Mouse (Mus musculus) E14TG2a.4 (cell line): ENCODE measurements at regions not wholly inside any gene's neighbourhood (a gene's known extent, or its start where the extent isn't known, plus 50 kb on each side); places are given as distances from the start of the nearest gene placed in this dataset.

ENCODE experiments used
- H3K27me3 ChIP-seq: 2 replicates; pipeline ENCODE4 v1.6.1; 2014; ENCODE audit warnings: low read length, control low read depth; ENCODE audit not compliant: insufficient read depth
- H3K36me3 ChIP-seq: 2 replicates; pipeline ENCODE4 v1.6.1; 2014; ENCODE audit warnings: low read length, control low read depth; ENCODE audit not compliant: insufficient read depth
- H3K4me1 ChIP-seq: replicated peaks from 2 replicates; pipeline ENCODE4 v1.6.1; 2014; ENCODE audit warnings: low read depth, low read length, control low read depth
- H3K4me3 ChIP-seq: replicated peaks from 2 replicates; pipeline ENCODE4 v1.5.1; 2014; ENCODE audit warnings: mild to moderate bottlenecking, low read length
- H3K9me3 ChIP-seq: 2 replicates; pipeline ENCODE4 v1.6.1; 2014; ENCODE audit warnings: low read length, control low read depth
- CTCF ChIP-seq: conservative IDR thresholded peaks from 2 replicates; pipeline ENCODE4 v1.5.1; 2014; ENCODE audit warnings: low read length
- NANOG ChIP-seq: IDR thresholded peaks from 2 replicates; pipeline ENCODE4 v1.6.1; 2014; ENCODE audit warnings: borderline replicate concordance, low read length, mixed read lengths
- POU5F1 ChIP-seq: IDR thresholded peaks from 2 replicates; pipeline ENCODE4 v1.6.1; 2014; ENCODE audit warnings: low read length, borderline replicate concordance

GRCm38 (mm10) chr4:7145756-7146155 is 1093.1 kb downstream of the Car8 start:
- no peaks in the 10 kb centered on the region for H3K36me3 ChIP-seq
- H3K9me3 ChIP-seq: peaks cover 4% of the 10 kb centered on the region
- H3K4me1 ChIP-seq: no peaks in the 10 kb centered on the region
- H3K27me3 ChIP-seq: no peaks in the 10 kb centered on the region
- no peak overlapping the region for H3K4me3 ChIP-seq
- TF ChIP-seq POU5F1 (no peak), CTCF (no peak), NANOG (no peak)

- Histone ChIP-seq H3K4me3 (no peak overlapping the region), H3K27me3 (no peaks in the 10 kb centered on the region)
- TF ChIP-seq CTCF: no peak
Observed at GRCm38 (mm10) chr4:7144215-7144614, 1094.6 kb downstream of the Car8 start.

GRCm38 (mm10) chr4:7143676-7144075 is 1095.2 kb downstream of the Car8 start:
- Histone ChIP-seq H3K4me1 (no peaks in the 10 kb centered on the region), H3K27me3 (no peaks in the 10 kb centered on the region), H3K9me3 (no peaks in the 10 kb centered on the region), H3K4me3 (no peak overlapping the region), H3K36me3 (no peaks in the 10 kb centered on the region)
- TF ChIP-seq CTCF (no peak), NANOG (no peak), POU5F1 (no peak)

More at GRCm38 (mm10) chr4:7144215-7144614, 1094.6 kb downstream of the Car8 start:
- no peaks in the 10 kb centered on the region for H3K36me3 ChIP-seq
- H3K9me3 ChIP-seq: no peaks in the 10 kb centered on the region
- no peaks in the 10 kb centered on the region for H3K4me1 ChIP-seq

GRCm38 (mm10) chr4:7142781-7143180 is 1096.1 kb downstream of the Car8 start:
- Histone ChIP-seq H3K4me1 (no peaks in the 10 kb centered on the region), H3K4me3 (no peak overlapping the region), H3K36me3 (no peaks in the 10 kb centered on the region), H3K9me3 (no peaks in the 10 kb centered on the region), H3K27me3 (no peaks in the 10 kb centered on the region)
- no peak for TF ChIP-seq NANOG
- no peak for TF ChIP-seq CTCF
- TF ChIP-seq POU5F1: no peak

- no peaks in the 10 kb centered on the region for H3K36me3 ChIP-seq
- TF ChIP-seq NANOG (no peak), POU5F1 (no peak), CTCF (no peak)
- H3K4me3 ChIP-seq: no peak overlapping the region
- peaks cover 8% of the 10 kb centered on the region; the same call in 1 of the 2 replicates for H3K9me3 ChIP-seq
- no peaks in the 10 kb centered on the region for H3K27me3 ChIP-seq
- H3K4me1 ChIP-seq: no peaks in the 10 kb centered on the region
Observed at GRCm38 (mm10) chr4:7112159-7112558, 1126.7 kb downstream of the Car8 start.

- Histone ChIP-seq H3K4me1 (no peaks in the 10 kb centered on the region), H3K9me3 (peaks cover 84% of the 10 kb centered on the region), H3K4me3 (no peak overlapping the region), H3K36me3 (no peaks in the 10 kb centered on the region), H3K27me3 (no peaks in the 10 kb centered on the region)
- no peak for TF ChIP-seq NANOG
- TF ChIP-seq CTCF: no peak
- no peak for TF ChIP-seq POU5F1
Observed at GRCm38 (mm10) chr4:7092957-7093356, 1145.9 kb downstream of the Car8 start.

GRCm38 (mm10) chr4:7091201-7091814 is 1147.5 kb downstream of the Car8 start:
- peaks cover 97% of the 10 kb centered on the region for H3K9me3 ChIP-seq
- no peak overlapping the region for H3K4me3 ChIP-seq

More at GRCm38 (mm10) chr4:7091201-7091814, 1147.5 kb downstream of the Car8 start:
- Histone ChIP-seq H3K27me3 (no peaks in the 10 kb centered on the region), H3K36me3 (no peaks in the 10 kb centered on the region), H3K4me1 (no peaks in the 10 kb centered on the region)
- no peak for TF ChIP-seq CTCF
- no peak for TF ChIP-seq NANOG
- TF ChIP-seq POU5F1: no peak
